Mouse (Mus musculus): ENCODE measurements around the gene Pigm. TPM values are rescaled to one million over a fixed set of nuclear protein-coding genes. Genes with fewer than 3 reads are reported as not detected.

Gene Pigm
- 6.3 and 6.4 TPM in 2 replicates for polyA plus RNA-seq (2015; fragmentation: Nextera tagmentation; extraction: Ambion mirVana)

DNA sequence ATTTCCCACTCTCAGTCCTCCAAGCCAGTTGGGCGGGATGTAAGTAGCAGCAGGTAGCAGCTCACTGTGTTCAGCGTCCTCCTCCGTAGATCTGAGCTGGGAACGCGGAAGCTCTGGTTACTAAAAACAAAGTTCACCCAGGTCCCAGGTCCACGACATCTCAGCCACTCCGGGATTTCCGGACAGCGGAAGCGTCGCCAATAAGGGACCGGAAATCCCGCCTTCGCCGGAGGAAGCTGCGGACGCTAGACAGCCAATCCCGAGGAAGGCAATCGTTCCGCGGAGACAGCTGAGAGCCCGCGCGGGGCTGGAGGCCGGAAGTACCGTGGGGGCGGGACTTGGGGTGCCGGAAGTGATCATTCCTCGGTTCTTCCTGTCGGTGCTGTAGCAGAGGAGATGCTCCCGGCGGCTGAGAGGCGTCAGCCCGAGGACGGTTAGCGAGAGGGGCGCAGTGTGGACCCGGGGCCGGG lies at the start of gene Pigm:
TSS of gene Pigm (plus strand) at position 349 of the 470 bp plus-strand sequence.
- peak; percentile 99 for ATAC-seq
- Histone ChIP-seq H3K9me3 (no peaks in the 10 kb centered on the region), H3K27ac (peak within 1 kb of the TSS; percentile 72), H3K4me2 (replicated peaks) (peak within 1 kb of the TSS; percentile 88), H3K27me3 (replicated peaks) (no peaks in the 10 kb centered on the region), H3K4me3 (replicated peaks) (peak within 1 kb of the TSS; percentile 97), H3K9ac (peak within 1 kb of the TSS; percentile 79), H3K36me3 (peaks cover 4% of the 10 kb centered on the region), H3K4me1 (replicated peaks) (peaks cover 13% of the 10 kb centered on the region)
- WGBS, result under 1% methylated on average over 39 of the region's 39 CpGs

DNA sequence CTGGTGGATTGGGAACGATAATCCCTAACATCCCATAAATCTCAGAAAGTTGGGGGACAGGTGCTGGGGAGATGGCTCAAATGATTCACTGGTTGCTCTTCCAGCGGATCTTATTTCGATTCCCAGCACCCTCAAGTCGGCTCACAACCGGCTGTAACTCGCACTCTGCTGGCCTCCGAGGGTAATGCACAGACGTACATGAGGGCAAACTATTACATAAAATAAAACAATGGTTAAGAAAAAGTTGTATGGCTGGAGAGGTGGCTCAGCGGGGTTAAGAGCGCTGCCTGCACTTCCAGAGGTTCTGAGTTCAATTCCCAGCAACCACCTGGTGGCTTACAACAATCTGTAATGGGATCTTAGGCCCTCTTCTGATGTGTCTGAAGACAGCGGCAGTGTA lies 49.7 kb upstream of the Pigm start:
- H3K9me3 ChIP-seq, result no peaks in the 10 kb centered on the region
- H3K36me3 ChIP-seq, result no peaks in the 10 kb centered on the region
- H3K9ac ChIP-seq, result no peak overlapping the region
- peaks cover 59% of the 10 kb centered on the region for H3K27me3 ChIP-seq (replicated peaks)
- no peak overlapping the region for H3K27ac ChIP-seq
- H3K4me1 ChIP-seq (replicated peaks), result peaks cover 7% of the 10 kb centered on the region; the same call in 1 of the 2 replicates
- 58% methylated on average over 11 of the region's 11 CpGs for WGBS
- ATAC-seq, result no peak
- peak overlapping the region; percentile 47 for H3K4me3 ChIP-seq (replicated peaks)
- H3K4me2 ChIP-seq (replicated peaks), result peak overlapping the region; percentile 95

DNA sequence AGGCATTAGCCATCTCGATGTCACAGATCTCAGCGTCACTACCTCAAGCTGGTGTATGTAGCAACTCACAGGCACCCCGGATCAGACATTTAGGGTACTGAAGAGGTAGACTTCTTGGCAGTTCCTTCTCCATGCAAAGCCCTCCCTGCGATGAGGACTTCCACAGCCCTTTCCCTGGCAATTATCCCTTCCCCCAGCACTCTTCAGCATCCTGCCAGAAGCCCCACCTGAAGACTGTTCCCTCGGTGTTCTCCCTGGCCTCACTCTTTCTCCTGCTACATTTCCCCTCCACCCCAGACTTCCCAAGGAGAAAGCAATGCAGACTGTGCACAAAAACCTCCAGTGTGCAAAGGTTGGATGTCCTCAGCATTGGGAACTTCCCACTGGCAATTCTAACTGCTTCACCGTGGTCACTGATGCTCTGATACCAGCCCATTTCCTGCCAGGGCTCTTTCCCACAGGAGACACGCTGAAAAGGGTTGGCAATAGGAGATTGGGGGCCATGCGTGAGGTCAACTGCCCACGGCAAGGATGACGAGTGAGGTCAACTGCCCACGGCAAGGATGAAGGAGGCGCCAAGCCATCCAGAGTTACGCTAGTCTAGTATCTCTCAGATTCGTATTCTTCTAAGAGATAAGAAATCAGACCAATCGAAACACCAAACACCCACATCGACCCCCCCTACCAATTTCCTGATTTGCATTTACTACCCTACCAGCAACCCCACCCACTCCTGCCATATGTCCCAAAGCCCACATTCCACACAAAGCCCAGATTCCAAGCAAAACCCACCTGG lies 48.9 kb upstream of the Pigm start:
- Histone ChIP-seq H3K4me3 (replicated peaks) (no peak overlapping the region), H3K4me1 (replicated peaks) (peaks cover 7% of the 10 kb centered on the region; the same call in 1 of the 2 replicates), H3K27ac (no peak overlapping the region), H3K4me2 (replicated peaks) (no peak overlapping the region), H3K36me3 (no peaks in the 10 kb centered on the region), H3K9me3 (no peaks in the 10 kb centered on the region), H3K9ac (no peak overlapping the region), H3K27me3 (replicated peaks) (peaks cover 59% of the 10 kb centered on the region)
- WGBS, result 83% methylated on average over 16 of the region's 16 CpGs
- ATAC-seq, result no peak

DNA sequence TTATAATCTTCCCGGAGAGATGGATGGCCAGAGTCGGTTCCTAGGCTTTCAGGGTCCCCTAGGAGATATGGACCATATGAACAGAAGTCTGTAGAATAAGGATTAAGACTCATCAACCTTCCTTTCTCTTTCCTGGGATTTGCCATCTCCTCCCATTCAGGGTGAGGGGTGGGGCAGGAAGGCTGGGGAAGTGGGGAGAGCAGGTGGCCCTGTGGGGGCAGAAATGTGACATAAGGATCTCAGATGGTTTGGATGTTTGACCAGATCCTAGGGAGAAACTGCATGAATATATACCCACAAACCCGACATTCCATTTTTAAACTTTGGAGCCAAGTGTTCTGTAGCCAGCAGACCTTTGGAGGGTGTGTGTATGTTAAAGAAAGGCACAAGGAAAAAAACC lies 48.3 kb upstream of the Pigm start:
- H3K4me3 ChIP-seq (replicated peaks), result no peak overlapping the region
- no peak for ATAC-seq
- H3K36me3 ChIP-seq, result no peaks in the 10 kb centered on the region
- 83% methylated on average over 3 of the region's 3 CpGs for WGBS
- H3K9me3 ChIP-seq, result no peaks in the 10 kb centered on the region
- no peak overlapping the region for H3K4me2 ChIP-seq (replicated peaks)
- H3K27ac ChIP-seq, result no peak overlapping the region
- peaks cover 59% of the 10 kb centered on the region for H3K27me3 ChIP-seq (replicated peaks)
- peaks cover 7% of the 10 kb centered on the region; the same call in 1 of the 2 replicates for H3K4me1 ChIP-seq (replicated peaks)
- no peak overlapping the region for H3K9ac ChIP-seq

DNA sequence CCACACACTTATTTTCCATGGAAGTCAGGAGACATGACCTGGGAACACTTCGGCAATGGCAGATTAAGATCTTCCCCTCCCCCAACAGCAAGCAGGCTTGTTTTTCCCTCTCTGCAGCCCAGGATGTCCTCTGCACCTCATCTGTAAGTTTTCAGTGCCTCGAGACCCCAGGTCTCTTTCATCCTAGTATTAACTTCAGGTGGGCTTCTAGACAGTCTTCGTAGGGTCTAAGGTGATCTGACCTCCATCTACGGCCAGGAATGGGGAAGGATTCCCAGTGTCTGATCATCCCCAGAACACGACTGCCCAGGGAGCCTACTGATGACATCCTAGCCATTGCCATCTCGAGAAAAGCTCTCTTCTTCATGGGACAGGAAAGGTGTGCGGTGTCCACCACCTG lies 47.9 kb upstream of the Pigm start:
- 69% methylated on average over 7 of the region's 7 CpGs for WGBS

DNA sequence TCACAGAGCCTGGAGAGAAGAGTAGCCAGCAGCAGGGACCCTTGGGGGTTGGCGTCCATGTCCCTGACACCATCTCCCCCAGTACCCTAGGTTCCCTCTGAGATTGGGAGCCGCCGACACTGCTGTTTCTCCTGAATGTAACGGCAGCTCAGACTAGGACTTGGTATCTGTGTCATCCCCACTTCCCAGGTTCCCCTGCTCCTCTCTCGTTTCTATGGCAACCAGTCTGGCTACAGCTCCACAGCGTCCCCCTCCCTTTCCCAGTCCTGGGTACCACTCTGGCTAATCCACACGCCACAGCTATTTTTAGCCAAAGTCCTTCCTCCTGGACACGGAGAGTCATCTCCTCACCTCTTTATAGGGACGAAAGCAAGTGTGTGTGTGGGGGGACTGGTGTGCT lies 47.2 kb upstream of the Pigm start, which contains the start of gene Kcnj9:
TSS of gene Kcnj9 (minus strand) at position 188 of the 400 bp plus-strand sequence.
- Histone ChIP-seq H3K36me3 (no peaks in the 10 kb centered on the region), H3K9ac (no peak within 1 kb of the TSS), H3K9me3 (no peaks in the 10 kb centered on the region), H3K4me3 (replicated peaks) (no peak within 1 kb of the TSS), H3K4me2 (replicated peaks) (no peak within 1 kb of the TSS), H3K27ac (no peak within 1 kb of the TSS), H3K27me3 (replicated peaks) (peaks cover 65% of the 10 kb centered on the region), H3K4me1 (replicated peaks) (peaks cover 7% of the 10 kb centered on the region; the same call in 1 of the 2 replicates)
- ATAC-seq, result no peak
- 36% methylated on average over 9 of the region's 9 CpGs for WGBS

More for the DNA sequence above, 47.9 kb upstream of the Pigm start:
- ATAC-seq, result no peak
- peaks cover 59% of the 10 kb centered on the region for H3K27me3 ChIP-seq (replicated peaks)
- no peaks in the 10 kb centered on the region for H3K36me3 ChIP-seq
- no peaks in the 10 kb centered on the region for H3K9me3 ChIP-seq
- H3K27ac ChIP-seq, result no peak overlapping the region
- no peak overlapping the region for H3K4me2 ChIP-seq (replicated peaks)
- H3K4me3 ChIP-seq (replicated peaks), result no peak overlapping the region
- H3K4me1 ChIP-seq (replicated peaks), result peaks cover 7% of the 10 kb centered on the region; the same call in 1 of the 2 replicates
- no peak overlapping the region for H3K9ac ChIP-seq

DNA sequence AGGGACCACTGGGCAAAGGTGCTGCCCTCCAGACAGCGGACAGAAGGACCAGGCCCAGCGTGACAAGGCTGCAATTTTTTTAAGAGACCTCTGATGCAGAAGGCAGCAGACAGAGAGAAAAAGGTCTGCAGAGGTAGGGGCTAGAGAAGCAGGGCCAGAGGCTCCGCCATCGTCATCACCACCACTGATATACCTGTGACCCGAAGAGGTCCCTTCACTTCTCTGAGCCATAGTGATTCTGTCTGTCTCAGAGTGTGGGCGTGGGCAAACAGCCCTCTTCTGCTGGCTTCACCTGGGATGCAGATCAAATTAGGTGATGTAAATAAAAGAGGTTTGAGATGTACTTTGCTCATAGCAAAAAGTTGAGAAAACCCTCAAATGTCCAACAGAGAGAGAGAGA lies 46.7 kb upstream of the Pigm start:
- H3K9me3 ChIP-seq, result no peaks in the 10 kb centered on the region
- H3K4me1 ChIP-seq (replicated peaks), result peaks cover 7% of the 10 kb centered on the region; the same call in 1 of the 2 replicates
- no peak for ATAC-seq
- no peaks in the 10 kb centered on the region for H3K36me3 ChIP-seq
- no peak overlapping the region for H3K27ac ChIP-seq
- 70% methylated on average over 6 of the region's 6 CpGs for WGBS
- H3K27me3 ChIP-seq (replicated peaks), result peaks cover 65% of the 10 kb centered on the region
- H3K9ac ChIP-seq, result no peak overlapping the region
- no peak overlapping the region for H3K4me3 ChIP-seq (replicated peaks)
- H3K4me2 ChIP-seq (replicated peaks), result no peak overlapping the region

DNA sequence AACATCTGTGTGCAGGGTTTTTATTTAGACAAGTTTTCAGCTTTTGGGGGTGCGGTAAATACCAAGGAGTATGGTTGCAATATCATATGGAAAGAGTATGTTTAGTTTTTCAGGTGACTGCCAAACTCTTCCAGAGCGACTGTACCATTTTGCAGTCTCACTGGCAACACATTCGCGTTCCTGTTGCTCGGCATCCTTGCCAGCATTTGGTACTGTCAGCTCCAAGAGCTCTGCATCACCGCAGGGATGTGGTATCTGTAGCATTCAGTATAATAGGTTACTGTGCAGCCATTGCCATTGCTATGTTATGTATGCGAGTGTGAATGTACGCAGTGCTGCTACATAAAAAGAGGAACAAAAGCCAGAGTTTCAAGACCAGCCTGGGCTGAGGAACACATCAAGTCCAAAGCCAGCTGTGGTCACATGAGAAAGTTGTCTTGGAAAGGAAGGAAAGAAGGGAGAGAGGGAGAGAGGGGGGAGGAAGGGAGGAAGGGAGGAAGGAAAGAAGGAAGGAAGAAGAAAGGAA lies 44.9 kb upstream of the Pigm start:
- 78% methylated on average over 8 of the region's 8 CpGs for WGBS
- Histone ChIP-seq H3K4me3 (replicated peaks) (no peak overlapping the region), H3K4me1 (replicated peaks) (peaks cover under 1% of the 10 kb centered on the region; the same call in 1 of the 2 replicates), H3K9me3 (no peaks in the 10 kb centered on the region), H3K9ac (no peak overlapping the region), H3K4me2 (replicated peaks) (no peak overlapping the region), H3K27ac (no peak overlapping the region), H3K27me3 (replicated peaks) (peaks cover 50% of the 10 kb centered on the region), H3K36me3 (no peaks in the 10 kb centered on the region)
- ATAC-seq, result no peak

DNA sequence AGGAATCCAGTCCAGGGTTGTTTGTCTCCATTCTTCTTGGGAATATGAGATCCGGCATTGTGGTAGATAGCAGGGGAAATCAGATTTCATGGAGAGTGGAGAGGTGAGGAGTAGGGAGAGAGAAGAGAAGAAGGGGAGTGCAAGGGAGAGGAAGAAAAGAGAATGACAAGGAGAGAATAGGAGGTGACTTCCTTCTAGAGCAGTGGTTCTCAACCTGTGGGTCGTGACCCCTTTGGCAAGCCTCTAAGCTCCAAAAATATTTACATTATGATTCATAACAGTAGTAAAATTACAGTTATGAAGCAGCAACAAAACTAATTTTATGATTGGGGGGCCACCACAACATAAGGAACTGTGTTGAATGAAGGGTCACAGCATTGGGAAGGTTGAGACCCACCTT lies 43.4 kb upstream of the Pigm start:
- no peak for ATAC-seq
- no peaks in the 10 kb centered on the region for H3K4me1 ChIP-seq (replicated peaks)
- H3K9ac ChIP-seq, result no peak overlapping the region
- WGBS, result 80% methylated on average over 2 of the region's 2 CpGs
- no peak overlapping the region for H3K4me3 ChIP-seq (replicated peaks)
- no peak overlapping the region for H3K27ac ChIP-seq
- no peaks in the 10 kb centered on the region for H3K9me3 ChIP-seq
- H3K4me2 ChIP-seq (replicated peaks), result no peak overlapping the region
- H3K27me3 ChIP-seq (replicated peaks), result peaks cover 36% of the 10 kb centered on the region
- no peaks in the 10 kb centered on the region for H3K36me3 ChIP-seq

DNA sequence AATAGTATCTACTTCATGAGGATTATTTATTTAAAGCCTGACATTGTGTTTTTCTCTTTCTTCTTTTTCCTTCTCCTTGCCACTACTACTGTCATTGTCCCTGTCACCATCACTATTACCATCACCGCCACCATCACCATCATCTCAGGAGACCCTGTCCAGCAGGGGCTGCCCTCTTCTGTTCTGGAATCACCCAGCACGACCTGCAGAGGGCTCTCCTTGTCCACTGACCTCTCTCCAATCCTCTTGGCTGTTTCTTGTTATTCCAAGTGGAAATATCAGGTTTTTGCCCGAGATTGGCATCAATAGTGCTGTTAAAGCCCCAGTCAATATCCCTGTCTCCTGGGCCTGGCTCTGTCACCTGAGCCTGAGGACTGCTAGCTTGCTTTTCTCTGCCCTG lies 42.8 kb upstream of the Pigm start:
- no peak for ATAC-seq
- Histone ChIP-seq H3K9me3 (no peaks in the 10 kb centered on the region), H3K4me1 (replicated peaks) (no peaks in the 10 kb centered on the region), H3K4me2 (replicated peaks) (no peak overlapping the region), H3K27me3 (replicated peaks) (peaks cover 30% of the 10 kb centered on the region), H3K4me3 (replicated peaks) (no peak overlapping the region), H3K36me3 (no peaks in the 10 kb centered on the region), H3K9ac (no peak overlapping the region), H3K27ac (no peak overlapping the region)
- WGBS, result 16% methylated on average over 3 of the region's 3 CpGs

DNA sequence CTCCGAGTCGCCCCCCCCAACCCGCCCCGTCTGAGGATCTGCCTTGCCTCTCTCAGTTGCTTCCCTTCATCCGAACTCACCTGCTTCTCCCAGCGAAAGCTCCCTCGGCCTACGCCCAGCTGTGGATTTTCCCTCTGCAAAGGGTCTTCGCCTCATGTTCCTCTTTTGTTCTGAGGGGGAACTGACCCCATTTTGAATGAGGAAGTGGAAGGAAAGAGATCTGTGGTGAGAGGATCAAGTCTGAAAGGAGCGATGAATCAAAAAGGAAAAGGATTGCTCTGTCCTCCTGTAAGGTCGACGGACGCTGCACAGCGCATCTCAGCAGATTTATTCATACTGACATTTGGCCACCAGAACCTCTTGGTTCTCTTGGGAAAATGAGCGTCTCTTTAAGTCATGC lies 40.5 kb upstream of the Pigm start:
- Histone ChIP-seq H3K4me2 (replicated peaks) (no peak overlapping the region), H3K4me1 (replicated peaks) (peaks cover 5% of the 10 kb centered on the region; the same call in 1 of the 2 replicates), H3K4me3 (replicated peaks) (no peak overlapping the region), H3K36me3 (no peaks in the 10 kb centered on the region), H3K9ac (no peak overlapping the region), H3K27me3 (replicated peaks) (peaks cover 22% of the 10 kb centered on the region), H3K27ac (no peak overlapping the region), H3K9me3 (no peaks in the 10 kb centered on the region)
- WGBS, result 71% methylated on average over 15 of the region's 15 CpGs
- no peak for ATAC-seq

DNA sequence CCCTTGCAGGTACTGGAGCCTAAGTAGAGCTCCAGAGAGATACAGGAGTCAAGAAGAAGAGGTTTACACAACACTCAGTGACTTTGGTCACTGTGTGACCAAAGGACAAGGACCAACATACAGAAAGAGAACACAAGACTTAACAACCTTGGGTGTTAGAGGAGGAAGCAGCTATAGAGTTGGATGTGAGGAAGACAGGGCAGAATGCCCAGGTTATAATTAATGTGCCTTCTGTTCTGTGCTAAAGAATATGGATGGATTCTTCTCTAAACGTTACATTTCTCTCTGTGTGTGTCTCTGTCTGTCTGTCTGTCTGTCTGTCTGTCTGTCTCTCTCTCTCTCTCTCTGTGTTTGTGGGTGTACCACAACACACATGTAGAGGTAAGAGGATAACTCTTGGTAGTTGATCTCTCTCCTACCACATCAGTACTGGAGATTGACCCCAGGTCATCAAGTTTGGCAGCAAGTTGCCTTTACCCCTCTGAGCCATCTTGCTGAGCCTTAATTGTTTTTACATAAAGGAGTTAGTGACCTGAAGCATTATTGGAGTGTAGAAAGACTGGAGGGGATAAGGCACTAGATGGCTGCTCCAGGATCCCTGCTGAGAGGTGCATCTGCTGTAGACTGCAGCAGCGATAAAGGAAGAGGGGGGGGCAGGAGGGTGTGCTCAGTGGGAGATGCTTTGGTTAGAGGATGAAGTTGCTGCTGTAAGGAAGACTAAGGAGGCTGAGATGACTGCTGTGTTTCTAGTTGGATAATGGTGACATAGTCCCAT lies 38.7 kb upstream of the Pigm start:
- Histone ChIP-seq H3K36me3 (no peaks in the 10 kb centered on the region), H3K4me2 (replicated peaks) (no peak overlapping the region), H3K9ac (no peak overlapping the region), H3K4me1 (replicated peaks) (peaks cover 14% of the 10 kb centered on the region; the same call in 1 of the 2 replicates), H3K4me3 (replicated peaks) (no peak overlapping the region), H3K27ac (no peak overlapping the region), H3K9me3 (no peaks in the 10 kb centered on the region), H3K27me3 (replicated peaks) (peaks cover 35% of the 10 kb centered on the region)
- WGBS, result 43% methylated on average over 2 of the region's 2 CpGs
- no peak for ATAC-seq

Data from intestine, embryonic 15.5 days (tissue).